Mouse (Mus musculus) 3T3-L1 (cell line): ENCODE data around the gene Spata48.

Experiments
- DNase-seq: peaks from one replicate; pipeline ENCODE4 v3.0.0-alpha.2; 2015; ENCODE audit warnings: low read depth, low spot score

Spata48 gene

DNA sequence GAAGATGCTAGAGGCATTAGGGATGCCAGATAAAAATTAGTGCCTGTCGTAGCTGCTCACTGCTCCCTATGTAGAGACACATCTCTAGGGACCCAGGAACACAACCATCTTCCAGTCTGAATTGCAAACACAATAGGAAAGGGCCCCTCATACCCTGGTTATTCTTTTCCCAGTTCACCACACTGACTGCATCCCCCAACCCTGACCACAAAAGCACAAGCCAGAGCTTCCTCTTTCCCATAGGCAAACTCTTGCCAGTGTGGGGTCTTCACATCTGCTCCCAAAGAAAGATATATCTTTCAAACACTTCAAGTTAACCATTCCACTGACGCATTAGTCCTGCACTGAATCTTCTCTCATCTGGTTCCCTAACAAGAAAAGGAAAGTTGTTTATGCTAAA, 68.2 kb downstream of the Spata48 start:
- no peak for DNase-seq

GRCm38 (mm10) chr11:11536295-11536694, 74.4 kb downstream of the Spata48 start:
- no peak for DNase-seq

DNA sequence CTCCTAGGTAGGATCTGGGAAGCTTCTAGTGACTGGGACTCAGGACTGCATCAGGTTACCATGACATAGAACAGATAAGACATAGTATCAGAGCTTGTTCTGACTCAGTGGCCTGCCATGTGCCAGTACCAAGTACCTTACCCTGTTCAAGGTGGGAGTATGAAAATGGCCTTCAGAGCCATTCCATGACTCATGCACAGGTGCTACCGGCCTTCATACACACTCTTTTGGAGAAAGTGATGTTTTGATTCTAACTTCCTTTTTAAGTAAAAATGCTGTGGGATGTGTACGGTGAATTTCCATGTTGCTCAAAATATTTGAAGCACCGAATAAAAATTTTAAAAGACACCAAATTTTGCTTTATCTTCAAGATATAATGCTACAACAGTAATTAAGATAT, 84.1 kb downstream of the Spata48 start:
- no peak for DNase-seq

DNA sequence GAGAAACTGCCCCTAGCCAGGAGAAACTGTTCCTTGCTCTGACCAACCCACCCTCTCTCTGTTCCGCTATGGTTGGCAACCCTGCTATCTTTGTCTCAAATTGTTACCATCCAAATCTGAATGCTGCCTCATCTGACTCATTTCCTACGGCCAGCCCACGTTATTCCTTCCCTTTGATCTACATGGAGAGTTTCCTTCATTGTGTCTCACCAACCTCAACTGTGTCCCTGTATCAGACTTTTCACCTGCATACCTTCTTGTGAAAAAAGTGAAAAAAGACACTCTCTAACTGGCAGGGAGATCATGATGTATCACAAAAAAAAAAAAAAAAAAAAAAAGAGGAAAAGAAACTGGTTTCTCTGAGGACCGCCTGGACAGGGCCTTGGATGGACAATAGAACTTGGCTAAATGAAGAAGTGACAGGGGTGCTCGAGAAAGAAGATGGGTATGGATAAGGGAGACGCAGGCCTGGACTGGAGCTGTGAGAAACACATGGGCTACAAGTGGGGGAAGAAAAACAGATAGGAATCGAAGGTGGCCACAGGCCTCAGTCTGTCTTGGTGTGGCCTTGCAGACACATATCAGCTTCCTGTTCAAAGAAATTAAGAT, 85.1 kb downstream of the Spata48 start:
- DNase-seq = no peak

DNA sequence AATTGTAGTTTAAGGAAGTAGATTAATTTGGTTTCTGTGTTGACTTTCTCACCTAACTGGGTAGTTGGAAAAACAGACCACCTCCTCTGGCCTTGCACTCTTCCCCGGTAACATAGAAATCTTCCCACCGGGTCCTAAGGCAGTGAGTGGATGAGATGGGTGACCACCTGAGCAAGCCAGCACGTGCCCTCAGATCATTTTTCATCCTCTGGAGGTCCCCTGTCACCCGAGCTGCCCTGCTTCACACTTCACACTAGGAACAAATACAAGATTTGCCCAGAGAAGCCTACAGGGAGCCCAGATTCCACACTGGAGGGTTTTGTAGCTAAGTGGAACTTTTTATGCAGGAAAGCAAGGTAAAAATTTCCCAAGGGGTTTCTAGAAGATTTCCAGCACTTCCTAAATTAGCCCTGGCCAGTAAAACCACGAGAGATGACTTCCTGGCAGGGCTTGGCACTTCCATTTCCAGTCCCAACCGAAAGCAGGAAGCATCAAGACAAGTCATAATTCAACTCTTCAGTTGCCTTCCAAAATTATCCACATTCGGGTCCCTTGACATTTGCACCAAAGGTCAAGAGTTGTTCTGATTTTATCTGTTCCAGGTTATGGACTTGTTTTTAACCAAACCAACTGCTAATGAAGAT, 85.8 kb downstream of the Spata48 start:
- no peak for DNase-seq

DNA sequence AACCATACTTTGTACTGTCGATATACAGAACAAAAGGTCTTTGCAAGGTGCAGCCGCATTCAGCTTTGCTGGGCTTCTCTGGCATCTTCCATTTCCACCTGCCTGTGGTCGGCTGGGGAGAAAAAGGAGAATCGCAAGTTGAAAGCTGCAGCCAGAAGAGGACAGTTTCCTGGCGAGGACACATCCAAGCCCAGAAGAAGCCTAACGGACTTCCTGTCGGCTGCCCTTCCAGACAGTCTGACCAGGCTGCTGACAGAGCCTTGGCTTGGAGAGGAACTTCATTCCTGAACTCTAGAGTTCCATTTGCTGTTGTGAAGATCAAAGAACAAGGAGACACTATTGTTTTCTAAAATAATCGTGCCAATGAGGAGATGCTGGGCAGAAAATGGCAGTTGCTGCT, 93.7 kb downstream of the Spata48 start:
- DNase-seq = no peak

GRCm38 (mm10) chr11:11556186-11556585, 94.3 kb downstream of the Spata48 start:
- no peak for DNase-seq

DNA sequence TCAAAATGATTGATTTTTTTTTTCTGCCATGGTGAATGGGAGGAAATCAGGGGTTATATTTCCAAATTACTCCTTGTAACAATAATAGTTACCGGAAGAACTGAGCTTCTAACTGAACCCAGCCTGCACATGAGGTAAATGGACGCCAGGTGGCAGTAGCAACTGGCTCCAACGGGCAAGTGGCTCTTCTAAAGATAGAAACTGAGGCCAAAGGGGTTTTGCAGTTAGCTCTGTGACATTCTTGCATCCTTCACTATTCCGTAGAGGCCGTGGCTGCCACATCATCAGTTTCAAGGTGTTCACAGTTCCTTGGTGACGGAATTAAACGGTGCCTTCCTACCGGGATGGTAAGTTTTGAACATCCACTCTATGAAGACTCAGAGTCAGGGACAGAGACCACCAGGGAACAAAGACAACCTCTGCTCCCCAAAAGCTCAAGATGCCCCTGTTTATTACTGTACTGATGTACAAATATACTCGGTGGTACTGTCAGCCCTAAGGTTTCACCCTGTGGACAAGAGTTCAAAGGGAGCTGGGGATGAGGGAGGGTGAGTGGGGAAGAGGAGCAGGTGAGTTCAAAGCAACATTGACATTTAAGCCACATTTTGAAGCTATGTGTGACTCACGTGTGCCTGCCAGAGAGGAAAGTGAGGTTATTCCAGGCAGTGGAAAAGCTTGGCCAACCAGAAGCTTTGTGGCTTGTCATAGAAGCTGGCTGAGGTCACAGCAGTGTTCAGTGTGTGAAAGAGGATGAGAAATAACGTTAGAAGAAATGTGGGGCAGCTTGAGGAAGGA, 95.5 kb downstream of the Spata48 start:
- DNase-seq = peak; percentile 47

- no peak for DNase-seq
These were observed 96.8 kb downstream of the Spata48 start for GRCm38 (mm10) chr11:11558662-11559061.

DNA sequence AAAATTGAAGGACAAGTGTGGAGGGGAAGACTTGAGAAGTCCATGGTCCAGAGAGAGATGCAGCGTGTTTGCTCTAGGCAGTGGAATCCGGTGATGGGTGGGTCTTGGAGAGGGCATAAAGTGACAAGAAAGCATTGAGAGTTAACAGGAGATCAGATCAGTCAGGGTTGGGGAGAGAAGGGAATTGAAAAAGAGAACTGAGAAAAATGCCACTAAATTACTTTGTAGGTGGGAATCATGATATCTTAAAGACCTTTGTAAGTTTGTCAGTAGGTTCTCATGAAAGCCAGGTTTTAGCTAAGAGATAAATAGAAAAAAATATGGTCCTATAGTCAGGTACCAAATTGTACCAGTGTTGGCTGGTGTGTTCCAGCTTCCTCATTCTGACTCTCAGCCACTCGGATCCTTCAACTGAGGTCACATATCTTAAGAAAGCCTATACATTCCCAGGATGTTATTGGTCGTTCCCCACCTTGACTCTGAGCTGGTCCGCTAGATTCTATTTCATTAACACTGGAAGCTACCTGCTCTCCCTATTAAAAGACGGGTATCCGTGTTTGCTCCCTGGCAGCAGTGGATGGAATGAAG, 97.3 kb downstream of the Spata48 start:
- no peak for DNase-seq

- no peak for DNase-seq
These were observed 99.2 kb downstream of the Spata48 start for GRCm38 (mm10) chr11:11561118-11561517.

DNA sequence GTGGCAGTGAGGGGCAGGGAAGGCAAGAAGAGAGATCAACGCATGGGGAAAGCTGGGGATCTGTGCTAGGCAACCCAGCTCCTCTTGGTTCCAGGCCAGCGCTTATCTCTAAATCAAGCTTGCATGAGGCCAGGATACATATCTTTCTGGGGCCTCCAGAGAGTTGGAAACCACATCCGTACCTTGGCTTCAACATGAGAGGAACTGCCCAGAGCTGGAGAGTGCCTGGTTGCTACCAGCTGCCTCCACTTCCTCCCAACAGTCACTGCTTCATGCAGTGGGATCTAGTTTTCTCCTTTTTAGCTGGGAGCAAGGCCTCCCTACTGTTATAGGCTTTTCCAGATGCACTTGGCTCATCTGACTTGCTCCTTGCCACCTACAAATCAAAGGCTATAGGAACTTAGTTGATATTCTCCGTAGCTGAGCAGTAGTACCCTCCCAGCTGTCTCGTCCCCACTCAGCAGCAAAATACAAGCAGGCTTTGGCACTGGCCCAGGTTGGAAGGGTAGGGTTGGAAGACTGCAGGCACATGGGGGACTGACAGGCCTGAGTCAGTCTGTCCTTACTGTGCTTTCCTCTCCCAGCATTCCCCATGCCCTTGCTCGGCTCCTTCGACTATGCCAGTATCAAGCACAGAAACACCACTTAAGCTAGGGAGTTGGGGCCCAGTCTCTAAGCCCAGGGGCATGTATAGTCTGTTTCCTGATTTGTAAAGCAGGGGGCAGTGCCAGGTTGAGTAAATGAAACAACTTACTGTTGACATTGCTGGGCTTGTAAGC, 102.6 kb downstream of the Spata48 start:
- peak; percentile 30 for DNase-seq
